Mouse (Mus musculus): ENCODE measurements at regions not wholly inside any gene's neighbourhood (a gene's known extent, or its start where the extent isn't known, plus 50 kb on each side); places are given as distances from the start of the nearest gene placed in this dataset.
"Not testable (repeated sequence)": the region's sequence is repeated elsewhere in the genome, so short reads cannot be mapped to it uniquely, and the experiment has no call there.

DNA sequence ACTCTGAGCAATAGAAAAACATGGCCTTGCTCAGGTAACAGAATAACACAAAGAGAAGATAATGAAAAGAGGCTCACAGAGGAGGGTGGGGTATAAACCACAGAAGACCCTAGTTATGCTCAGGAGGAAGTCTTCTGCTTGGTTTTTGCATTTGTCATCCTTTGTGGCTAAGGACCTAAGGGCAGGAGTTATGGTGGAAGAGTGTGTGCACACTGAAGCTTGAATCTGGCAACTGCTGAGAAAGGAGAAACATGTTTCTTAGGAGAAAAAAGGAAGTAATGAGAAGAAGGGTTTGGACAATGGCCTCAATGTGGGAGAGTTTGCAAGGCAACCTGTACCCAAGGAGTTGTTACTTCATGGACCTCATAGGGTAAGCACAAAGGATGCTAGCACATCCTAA lies 106.8 kb upstream of the Nyap2 start:
- DNase-seq (ENCODE audit: low spot score in 2 of 2) = no peak

- DNase-seq (ENCODE audit: low spot score in 2 of 2) = no peak
These were observed 107.6 kb upstream of the Nyap2 start for GRCm38 (mm10) chr1:80969194-80969593.

- no peak for DNase-seq (ENCODE audit: low spot score in 2 of 2)
These were observed 111.0 kb upstream of the Nyap2 start for GRCm38 (mm10) chr1:80965792-80966191.

GRCm38 (mm10) chr1:80964376-80964775 lies 112.4 kb upstream of the Nyap2 start:
- DNase-seq (ENCODE audit: low spot score in 2 of 2) = no peak

- DNase-seq (ENCODE audit: low spot score in 2 of 2) = peak in 1 of 2 experiments; percentile 7
These were observed 112.9 kb upstream of the Nyap2 start for GRCm38 (mm10) chr1:80963838-80964237.

DNA sequence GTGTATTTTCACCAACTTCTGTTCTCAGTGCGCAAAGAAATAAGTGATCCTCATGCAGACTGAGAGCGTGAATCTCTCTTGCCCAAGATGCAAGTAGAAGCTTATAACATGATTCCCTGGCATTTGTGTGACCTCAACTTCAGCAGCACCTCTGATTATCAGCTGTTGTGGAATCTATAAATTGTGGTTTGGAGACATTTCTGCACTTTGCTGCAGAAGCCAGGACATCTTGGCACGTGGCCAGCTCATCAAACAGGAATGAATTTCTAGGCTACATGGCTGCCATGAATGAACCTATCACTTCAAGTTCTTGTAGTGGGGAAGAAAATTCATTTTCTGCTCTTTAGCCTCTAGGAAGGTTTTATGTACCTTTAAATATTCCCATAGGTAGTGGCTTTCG lies 126.3 kb upstream of the Nyap2 start:
- DNase-seq (ENCODE audit: low spot score in 2 of 2) = peak in 1 of 2 experiments; percentile 15

DNA sequence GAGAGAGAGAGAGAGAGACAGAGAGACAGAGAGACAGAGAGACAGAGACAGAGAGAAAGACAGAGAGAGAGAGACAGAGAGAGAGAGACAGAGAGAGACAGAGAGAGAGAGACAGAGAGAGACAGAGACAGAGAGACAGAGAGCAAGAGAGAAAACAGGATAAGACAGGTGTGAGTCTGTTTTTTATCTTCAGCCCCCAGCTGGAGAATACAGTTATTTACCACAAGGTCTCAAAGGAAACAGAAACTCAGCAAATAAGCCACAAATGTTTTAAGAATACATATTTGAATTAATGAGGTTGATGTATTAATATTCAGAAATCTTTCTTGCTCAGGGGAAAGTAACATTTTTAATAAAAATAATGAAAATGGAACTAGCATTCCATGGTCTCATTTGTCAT lies 130.7 kb upstream of the Nyap2 start:
- DNase-seq (ENCODE audit: low spot score in 2 of 2) = not testable (repeated sequence)

GRCm38 (mm10) chr1:80939372-80939771 lies 137.4 kb upstream of the Nyap2 start:
- no peak for DNase-seq (ENCODE audit: low spot score in 2 of 2)

DNA sequence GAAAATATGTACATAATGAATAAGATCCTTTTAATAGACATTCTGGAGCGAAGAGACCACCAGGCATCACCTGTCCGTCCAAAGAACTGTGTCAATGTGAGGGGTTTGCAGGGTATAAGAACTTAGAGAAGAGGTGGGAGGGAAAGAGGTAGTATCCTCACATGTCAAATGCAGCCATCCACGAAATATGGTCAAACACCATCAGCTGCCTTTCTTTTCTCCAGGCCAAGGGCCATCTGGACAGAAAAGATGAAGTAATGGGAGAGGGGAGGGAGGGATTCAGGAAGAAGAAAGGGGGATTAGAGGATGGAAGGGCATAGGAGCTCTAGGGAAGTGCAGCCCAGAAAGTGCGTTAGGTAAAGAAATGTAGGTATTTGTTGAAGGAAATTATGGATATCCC lies 141.0 kb upstream of the Dock10 start:
- DNase-seq (ENCODE audit: low spot score in 2 of 2) = peak in 1 of 2 experiments; percentile 1

GRCm38 (mm10) chr1:80874140-80874849 lies 116.0 kb upstream of the Dock10 start:
- DNase-seq (ENCODE audit: low spot score in 2 of 2) = no peak

- DNase-seq (ENCODE audit: low spot score in 2 of 2) = no peak
These were observed 115.3 kb upstream of the Dock10 start for GRCm38 (mm10) chr1:80873596-80873995.

DNA sequence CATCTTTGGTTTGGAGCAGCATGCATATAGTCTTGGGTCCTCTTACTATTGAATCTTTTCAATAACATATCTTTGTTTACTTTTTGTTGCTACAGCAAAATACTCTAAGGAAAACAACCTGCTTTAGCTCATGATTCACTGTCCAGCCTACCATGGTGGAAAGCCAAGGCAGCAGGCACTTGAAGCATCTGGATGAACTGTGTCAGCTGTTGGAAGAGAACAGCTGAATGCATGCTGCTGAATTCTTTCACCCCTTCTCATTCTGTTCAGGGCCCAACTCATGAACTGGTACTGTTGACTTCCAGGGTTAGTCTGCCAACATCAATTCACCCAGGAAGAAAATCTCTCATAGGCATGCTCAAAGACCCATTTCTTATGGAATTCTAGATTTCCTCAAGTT lies 110.5 kb upstream of the Dock10 start:
- DNase-seq (ENCODE audit: low spot score in 2 of 2) = no peak

GRCm38 (mm10) chr1:80856981-80857380 lies 98.7 kb upstream of the Dock10 start:
- no peak for DNase-seq (ENCODE audit: low spot score in 2 of 2)

GRCm38 (mm10) chr1:80854945-80855656 lies 96.8 kb upstream of the Dock10 start:
- no peak for DNase-seq (ENCODE audit: low spot score in 2 of 2)

DNA sequence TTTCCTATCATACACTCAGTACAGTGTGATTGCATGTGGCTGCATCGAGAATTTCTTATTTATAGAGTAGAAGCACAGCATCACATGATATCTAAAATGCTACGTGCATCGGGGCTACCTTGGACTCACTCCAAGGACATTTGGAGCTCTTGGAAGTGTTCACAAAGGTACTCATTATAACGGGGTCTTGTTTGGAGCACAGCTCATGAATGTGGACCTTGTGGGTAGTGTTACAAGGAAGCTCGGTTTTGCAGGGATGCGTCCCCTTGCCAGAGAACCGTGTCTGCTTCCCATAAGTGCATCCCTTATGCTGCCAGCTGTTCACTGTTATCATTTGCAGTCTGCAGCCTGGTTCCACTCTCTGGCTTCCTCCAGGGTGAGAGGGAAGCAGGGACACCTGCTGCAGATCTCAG lies 96.0 kb upstream of the Dock10 start:
- peak in 1 of 2 experiments; percentile 16 for DNase-seq (ENCODE audit: low spot score in 2 of 2)

- DNase-seq (ENCODE audit: low spot score in 2 of 2) = peak in 1 of 2 experiments; percentile 3
These were observed 94.4 kb upstream of the Dock10 start for GRCm38 (mm10) chr1:80852761-80853160.

- peak in 1 of 2 experiments; percentile 40 for DNase-seq (ENCODE audit: low spot score in 2 of 2)
These were observed 72.0 kb upstream of the Dock10 start for GRCm38 (mm10) chr1:80830196-80830794.

- DNase-seq (ENCODE audit: low spot score in 2 of 2) = no peak
These were observed 68.1 kb upstream of the Dock10 start for GRCm38 (mm10) chr1:80826383-80826782.

DNA sequence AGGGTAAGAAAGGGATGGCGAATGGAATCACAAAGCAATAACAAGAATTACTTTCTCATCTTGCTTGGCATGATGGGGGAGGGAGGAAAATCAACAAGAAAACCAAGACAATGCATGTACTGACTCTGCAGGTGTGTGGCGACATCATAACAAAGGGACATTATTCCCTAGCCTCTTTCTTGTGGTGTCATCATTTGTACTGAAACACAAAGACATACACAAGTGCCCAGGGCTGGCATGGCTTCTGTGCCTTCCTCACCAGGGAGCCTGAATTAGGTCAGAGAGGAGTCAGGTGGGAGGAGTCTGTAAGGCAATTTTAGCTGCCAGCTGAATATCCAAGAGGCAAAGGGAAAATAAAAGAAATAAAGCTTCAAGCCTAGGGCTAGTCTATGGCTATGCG lies 65.6 kb upstream of the Dock10 start:
- DNase-seq (ENCODE audit: low spot score in 2 of 2) = no peak

GRCm38 (mm10) chr1:80822185-80822584 lies 63.9 kb upstream of the Dock10 start:
- no peak for DNase-seq (ENCODE audit: low spot score in 2 of 2)

GRCm38 (mm10) chr1:80812906-80813305 lies 54.6 kb upstream of the Dock10 start:
- DNase-seq (ENCODE audit: low spot score in 2 of 2) = no peak

Data from cerebellum, postnatal 4 days (tissue).